Mouse (Mus musculus) liver, embryonic 11.5 days (tissue): ENCODE results near the gene Nrde2. TPM values are rescaled to one million over a fixed set of nuclear protein-coding genes. Genes with fewer than 3 reads are reported as not detected.
"Not testable (repeated sequence)": the region's sequence is repeated elsewhere in the genome, so short reads cannot be mapped to it uniquely, and the experiment has no call there.

Experiments used
- ATAC-seq: fragments of 200-750 bp; cut with Nextera tagmentation; replicated peaks from 2 replicates; pipeline ENCODE4 v1.8.0; 2017; ENCODE audit warnings: moderate number of reproducible peaks, mild to moderate bottlenecking, moderate TSS enrichment, moderate library complexity; ENCODE audit not compliant: low FRiP score
- DNase-seq: peaks from one replicate; pipeline ENCODE4 v3.0.0-alpha.2; 2017; ENCODE audit warnings: low spot score
- H3K27ac ChIP-seq: fragments of 300-500 bp; sonication (generic); 2 replicates; pipeline ENCODE4 v1.5.1; 2014; ENCODE audit warnings: mild to moderate bottlenecking, low read depth, low read length, control low read depth
- H3K27me3 ChIP-seq: fragments of 300-500 bp; sonication (generic); replicated peaks from 2 replicates; pipeline ENCODE4 v1.6.1; 2014; ENCODE audit warnings: low read length, mixed read lengths; ENCODE audit not compliant: control insufficient read depth, insufficient read depth
- H3K36me3 ChIP-seq: fragments of 300-500 bp; sonication (generic); 2 replicates; pipeline ENCODE4 v1.6.1; 2014; ENCODE audit warnings: mild to moderate bottlenecking, low read length, moderate library complexity, mixed read lengths; ENCODE audit not compliant: control insufficient read depth, insufficient read depth
- H3K4me1 ChIP-seq: fragments of 300-500 bp; sonication (generic); replicated peaks from 2 replicates; pipeline ENCODE4 v1.6.1; 2014; ENCODE audit warnings: low read length, mixed read lengths; ENCODE audit not compliant: control insufficient read depth, insufficient read depth
- H3K4me2 ChIP-seq: fragments of 300-500 bp; sonication (generic); 2 replicates; pipeline ENCODE4 v1.6.1; 2014; ENCODE audit warnings: mild to moderate bottlenecking, control low read depth, moderate library complexity
- H3K4me3 ChIP-seq: fragments of 300-500 bp; sonication (generic); 2 replicates; pipeline ENCODE4 v1.5.1; 2014; ENCODE audit warnings: low read depth, low read length, control low read depth
- H3K9ac ChIP-seq: fragments of 300-500 bp; sonication (generic); 2 replicates; pipeline ENCODE4 v1.6.1; 2014; ENCODE audit warnings: low read depth, low read length, control low read depth
- H3K9me3 ChIP-seq: fragments of 300-500 bp; sonication (generic); 2 replicates; pipeline ENCODE4 v1.6.1; 2016; ENCODE audit warnings: low read length, inconsistent platforms, mixed read lengths; ENCODE audit not compliant: control insufficient read depth
- WGBS: fragments of 180-500 bp; shearing (Covaris S2); extraction: QIAGEN DNeasy Blood & Tissue Kit; methylation state at CpG from one replicate; pipeline ENCODE4 v1.1.7; 2014; 5-methylcytosine and 5-hydroxymethylcytosine counted together
- polyA plus RNA-seq: library from polyadenylated mRNA; unstranded; fragments of >200 nt; fragmentation: Nextera tagmentation; extraction: Ambion mirVana; gene quantifications from 2 replicates; pipeline ENCODE4 v1.2.1, GENCODE M21; 2014

Nrde2 gene
- polyA plus RNA-seq, 1 experiment from 2014 or later: 14.0 TPM

- peaks cover 4% of the 10 kb centered on the region; the same call in 1 of the 2 replicates for H3K9me3 ChIP-seq
- H3K36me3 ChIP-seq: no peaks in the 10 kb centered on the region
- no peak for DNase-seq
- peaks cover 9% of the 10 kb centered on the region for H3K4me1 ChIP-seq
- peak overlapping the region; percentile 28; the same call in 1 of the 2 replicates for H3K27ac ChIP-seq
- H3K27me3 ChIP-seq: no peaks in the 10 kb centered on the region
- WGBS: 54% methylated on average over 7 of the region's 7 CpGs
- H3K4me2 ChIP-seq: peak overlapping the region; percentile 80
- H3K9ac ChIP-seq: no peak overlapping the region
- H3K4me3 ChIP-seq: no peak overlapping the region
- no peak for ATAC-seq
These were observed 26.4 kb upstream of the Nrde2 start for GRCm38 (mm10) chr12:100185897-100186296.

GRCm38 (mm10) chr12:100184976-100185375 lies 25.5 kb upstream of the Nrde2 start:
- not testable (repeated sequence) for DNase-seq, H3K36me3 ChIP-seq, H3K27me3 ChIP-seq, H3K4me3 ChIP-seq, H3K9ac ChIP-seq, H3K27ac ChIP-seq, H3K9me3 ChIP-seq, H3K4me1 ChIP-seq, H3K4me2 ChIP-seq, ATAC-seq
- WGBS: 82% methylated on average over 2 of the region's 2 CpGs

DNA sequence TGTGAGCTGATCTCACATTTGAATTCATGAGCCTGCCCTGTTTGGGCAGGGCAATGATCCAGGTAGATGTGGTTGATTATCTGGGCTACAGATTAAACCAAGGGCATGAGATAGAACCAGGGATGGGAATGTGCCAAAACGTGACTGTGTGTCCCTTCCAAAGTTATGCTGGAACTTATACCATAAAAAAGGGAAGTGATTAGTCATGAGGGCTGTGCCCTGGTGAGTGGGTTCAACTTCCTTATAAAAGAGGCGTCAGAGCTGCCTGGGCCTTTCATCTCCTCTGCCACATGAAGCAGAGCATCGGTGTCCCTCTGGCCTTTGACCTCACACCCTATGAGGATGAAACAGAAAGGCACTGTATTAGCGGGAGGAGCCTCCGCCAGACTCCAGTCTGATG lies 24.5 kb upstream of the Nrde2 start:
- Histone ChIP-seq H3K4me2 (no peak overlapping the region), H3K4me1 (peaks cover 9% of the 10 kb centered on the region), H3K27ac (no peak overlapping the region), H3K9me3 (peaks cover 4% of the 10 kb centered on the region; the same call in 1 of the 2 replicates), H3K4me3 (no peak overlapping the region), H3K9ac (no peak overlapping the region), H3K36me3 (no peaks in the 10 kb centered on the region), H3K27me3 (no peaks in the 10 kb centered on the region)
- ATAC-seq (no peak), DNase-seq (no peak)
- WGBS: 44% methylated on average over 5 of the region's 5 CpGs

DNA sequence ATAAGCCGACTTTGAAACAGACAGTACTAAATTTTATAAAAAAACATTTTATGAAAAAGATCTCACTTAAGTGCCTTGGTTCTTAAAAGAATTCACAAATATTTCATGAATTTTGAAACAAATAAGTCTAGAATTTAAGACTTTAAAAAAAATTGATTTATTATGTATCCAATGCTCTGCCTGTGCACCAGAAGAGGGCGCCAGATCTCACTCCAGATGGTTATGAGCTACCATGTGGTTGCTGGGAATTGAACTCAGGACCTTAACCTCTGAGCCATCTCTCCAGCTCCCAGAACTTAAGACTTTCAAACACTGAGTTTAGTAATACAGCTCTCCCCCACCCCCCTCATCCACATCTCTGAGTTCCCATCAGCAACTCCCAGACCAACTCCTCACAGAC lies 23.2 kb upstream of the Nrde2 start:
- H3K27ac ChIP-seq: no peak overlapping the region
- peaks cover 9% of the 10 kb centered on the region for H3K4me1 ChIP-seq
- no peak for ATAC-seq
- no peak overlapping the region for H3K4me3 ChIP-seq
- H3K4me2 ChIP-seq: no peak overlapping the region
- 85% methylated on average over 2 of the region's 2 CpGs for WGBS
- no peaks in the 10 kb centered on the region for H3K36me3 ChIP-seq
- no peak for DNase-seq
- H3K27me3 ChIP-seq: no peaks in the 10 kb centered on the region
- H3K9me3 ChIP-seq: peaks cover 4% of the 10 kb centered on the region; the same call in 1 of the 2 replicates
- H3K9ac ChIP-seq: no peak overlapping the region

DNA sequence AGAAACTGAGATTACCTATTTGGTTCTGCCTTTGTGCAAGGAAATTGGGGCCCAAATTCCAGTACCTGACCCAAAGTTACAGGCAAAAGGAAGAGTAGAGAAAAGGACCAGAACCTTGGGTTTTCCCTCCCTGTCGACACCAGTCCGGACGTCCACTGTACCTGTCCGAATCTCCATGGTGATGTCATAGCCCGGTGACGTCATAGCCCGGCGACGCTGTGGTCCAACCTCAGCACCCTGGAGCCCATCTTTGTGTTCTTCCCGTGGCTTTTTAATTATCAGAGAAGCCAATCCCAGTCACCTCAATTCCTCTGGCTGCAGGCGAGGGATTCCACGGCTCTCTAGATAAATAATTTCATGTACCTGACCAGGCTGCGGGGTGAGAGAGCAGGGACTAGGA lies 21.3 kb upstream of the Nrde2 start:
- H3K36me3 ChIP-seq: no peaks in the 10 kb centered on the region
- DNase-seq (no peak), ATAC-seq (no peak)
- H3K9ac ChIP-seq: no peak overlapping the region
- H3K27me3 ChIP-seq: no peaks in the 10 kb centered on the region
- peaks cover 4% of the 10 kb centered on the region; the same call in 1 of the 2 replicates for H3K9me3 ChIP-seq
- H3K4me3 ChIP-seq: no peak overlapping the region
- H3K27ac ChIP-seq: no peak overlapping the region
- WGBS: 81% methylated on average over 13 of the region's 13 CpGs
- peaks cover 2% of the 10 kb centered on the region; the same call in 1 of the 2 replicates for H3K4me1 ChIP-seq
- H3K4me2 ChIP-seq: no peak overlapping the region

GRCm38 (mm10) chr12:100178898-100179440 lies 19.5 kb upstream of the Nrde2 start:
- Histone ChIP-seq H3K9me3 (peaks cover 4% of the 10 kb centered on the region; the same call in 1 of the 2 replicates), H3K4me3 (no peak overlapping the region), H3K27me3 (no peaks in the 10 kb centered on the region), H3K27ac (no peak overlapping the region), H3K9ac (no peak overlapping the region), H3K4me2 (no peak overlapping the region), H3K36me3 (no peaks in the 10 kb centered on the region), H3K4me1 (no peaks in the 10 kb centered on the region)
- no peak for ATAC-seq
- no peak for DNase-seq
- WGBS: 55% methylated on average over 6 of the region's 6 CpGs

DNA sequence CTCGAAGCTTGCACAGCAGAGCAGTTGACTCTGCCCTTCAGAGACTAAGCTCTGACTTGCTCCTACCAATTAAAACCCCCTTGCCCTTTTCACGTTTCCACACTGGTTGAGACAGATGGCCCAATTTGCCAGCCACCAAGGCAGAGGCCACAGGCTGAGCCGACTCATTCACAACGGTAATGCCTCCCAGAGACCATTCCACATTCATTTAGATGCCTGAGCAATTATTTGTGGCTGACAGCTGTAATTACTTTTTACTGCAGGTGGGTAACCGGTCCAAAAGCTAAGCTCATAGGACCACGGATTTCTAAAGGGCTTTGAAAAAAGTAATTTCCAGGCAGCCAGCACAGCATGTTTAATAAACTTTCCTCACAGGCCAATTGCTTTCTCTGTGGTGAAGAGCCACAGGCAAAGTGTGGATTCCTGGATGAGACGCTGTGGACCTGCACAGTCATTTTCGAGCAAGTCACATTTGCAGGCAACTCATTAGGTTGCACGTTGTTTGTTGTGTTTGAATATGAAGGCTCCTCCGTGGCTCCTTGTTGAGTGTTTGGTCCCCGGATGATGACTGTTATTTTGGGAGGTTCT lies 17.1 kb upstream of the Nrde2 start:
- Histone ChIP-seq H3K27ac (no peak overlapping the region), H3K27me3 (no peaks in the 10 kb centered on the region), H3K4me1 (no peaks in the 10 kb centered on the region), H3K4me3 (no peak overlapping the region), H3K4me2 (no peak overlapping the region), H3K9ac (no peak overlapping the region), H3K36me3 (no peaks in the 10 kb centered on the region), H3K9me3 (no peaks in the 10 kb centered on the region)
- WGBS: 71% methylated on average over 11 of the region's 11 CpGs
- no peak for DNase-seq
- no peak for ATAC-seq

- Histone ChIP-seq H3K4me1 (no peaks in the 10 kb centered on the region; the same call in 1 of the 2 replicates), H3K9me3 (no peaks in the 10 kb centered on the region), H3K9ac (no peak overlapping the region), H3K4me3 (no peak overlapping the region), H3K27me3 (no peaks in the 10 kb centered on the region), H3K36me3 (no peaks in the 10 kb centered on the region), H3K27ac (no peak overlapping the region), H3K4me2 (no peak overlapping the region)
- DNase-seq: no peak
- WGBS: 62% methylated on average over 7 of the region's 7 CpGs
- no peak for ATAC-seq
These were observed 13.0 kb upstream of the Nrde2 start for GRCm38 (mm10) chr12:100172481-100172880.
